Mouse (Mus musculus) heart, postnatal 0 days (tissue): ENCODE data around the gene Ncoa5.

Experiments
- CTCF ChIP-seq: IDR thresholded peaks from 2 replicates; pipeline ENCODE4 v1.5.1; 2016; ENCODE audit warnings: antibody characterized with exemption, control low read depth, low read depth
- EP300 ChIP-seq: IDR thresholded peaks from 2 replicates; pipeline ENCODE4 v1.6.1; 2016; ENCODE audit warnings: antibody characterized with exemption, low read depth

GRCm38 (mm10) chr2:165068806-165069205 is 34.1 kb upstream of the Ncoa5 start:
- TF ChIP-seq CTCF (no peak), EP300 (no peak)
